Mouse (Mus musculus) cerebellum, adult 8-10 months (tissue): ENCODE results near the gene Rdh9.
"Not testable (repeated sequence)": the region's sequence is repeated elsewhere in the genome, so short reads cannot be mapped to it uniquely, and the experiment has no call there.

ENCODE experiments used
- DNase-seq: peaks from one replicate; pipeline ENCODE4 v3.0.0; 2022

The Rdh9 gene

GRCm38 (mm10) chr10:127759181-127760110, 16.7 kb upstream of the Rdh9 start, which contains the start of the genes Rdh1 and Rdh16f1:
Gene Rdh1 (plus strand): TSS chr10:127759721.
Gene Rdh16f1 (plus strand): TSS chr10:127759787.
- no peak for DNase-seq

GRCm38 (mm10) chr10:127762926-127763325, 13.3 kb upstream of the Rdh9 start:
- not testable (repeated sequence) for DNase-seq

GRCm38 (mm10) chr10:127763914-127764680, 12.1 kb upstream of the Rdh9 start:
- no peak for DNase-seq

- no peak for DNase-seq
Measured at GRCm38 (mm10) chr10:127766564-127766963, 9.6 kb upstream of the Rdh9 start.

GRCm38 (mm10) chr10:127782321-127782720, 6.1 kb downstream of the Rdh9 start:
- not testable (repeated sequence) for DNase-seq

- not testable (repeated sequence) for DNase-seq
Measured at GRCm38 (mm10) chr10:127785411-127785810, 9.2 kb downstream of the Rdh9 start.

GRCm38 (mm10) chr10:127799295-127799694, 23.1 kb downstream of the Rdh9 start:
- no peak for DNase-seq

GRCm38 (mm10) chr10:127800891-127801290, 24.7 kb downstream of the Rdh9 start, which contains the start of gene Rdh16:
Gene Rdh16 (plus strand): TSS chr10:127801152.
- DNase-seq = no peak

GRCm38 (mm10) chr10:127801612-127802011, 25.4 kb downstream of the Rdh9 start:
- DNase-seq = no peak

- DNase-seq = no peak
Measured at GRCm38 (mm10) chr10:127802236-127802635, 26.1 kb downstream of the Rdh9 start.

GRCm38 (mm10) chr10:127804416-127804815, 28.2 kb downstream of the Rdh9 start:
- no peak for DNase-seq

- no peak for DNase-seq
Measured at GRCm38 (mm10) chr10:127815888-127816287, 39.7 kb downstream of the Rdh9 start.

GRCm38 (mm10) chr10:127817268-127817910, 41.2 kb downstream of the Rdh9 start:
- not testable (repeated sequence) for DNase-seq

GRCm38 (mm10) chr10:127821806-127822205, 45.6 kb downstream of the Rdh9 start:
- not testable (repeated sequence) for DNase-seq

GRCm38 (mm10) chr10:127825386-127825785, 49.2 kb downstream of the Rdh9 start:
- DNase-seq = no peak

- no peak for DNase-seq
Measured at GRCm38 (mm10) chr10:127829121-127829520, 52.9 kb downstream of the Rdh9 start.

GRCm38 (mm10) chr10:127834186-127834585, 58.0 kb downstream of the Rdh9 start:
- DNase-seq = not testable (repeated sequence)

- no peak for DNase-seq
Measured at GRCm38 (mm10) chr10:127835292-127835691, 59.1 kb downstream of the Rdh9 start.

GRCm38 (mm10) chr10:127837793-127838192, 61.6 kb downstream of the Rdh9 start:
- not testable (repeated sequence) for DNase-seq

GRCm38 (mm10) chr10:127838539-127838938, 62.4 kb downstream of the Rdh9 start:
- no peak for DNase-seq

GRCm38 (mm10) chr10:127840776-127841175, 64.6 kb downstream of the Rdh9 start:
- DNase-seq = no peak
